Mouse (Mus musculus) E14TG2a.4 (cell line): ENCODE data around the gene Ccdc149.

Source experiments
- H3K27me3 ChIP-seq: 2 replicates; pipeline ENCODE4 v1.6.1; 2014; ENCODE audit warnings: low read length, control low read depth; ENCODE audit not compliant: insufficient read depth
- H3K36me3 ChIP-seq: 2 replicates; pipeline ENCODE4 v1.6.1; 2014; ENCODE audit warnings: low read length, control low read depth; ENCODE audit not compliant: insufficient read depth
- H3K4me1 ChIP-seq: replicated peaks from 2 replicates; pipeline ENCODE4 v1.6.1; 2014; ENCODE audit warnings: low read depth, low read length, control low read depth
- H3K4me3 ChIP-seq: replicated peaks from 2 replicates; pipeline ENCODE4 v1.5.1; 2014; ENCODE audit warnings: mild to moderate bottlenecking, low read length
- H3K9me3 ChIP-seq: 2 replicates; pipeline ENCODE4 v1.6.1; 2014; ENCODE audit warnings: low read length, control low read depth
- CTCF ChIP-seq: conservative IDR thresholded peaks from 2 replicates; pipeline ENCODE4 v1.5.1; 2014; ENCODE audit warnings: low read length
- NANOG ChIP-seq: IDR thresholded peaks from 2 replicates; pipeline ENCODE4 v1.6.1; 2014; ENCODE audit warnings: borderline replicate concordance, low read length, mixed read lengths
- POU5F1 ChIP-seq: IDR thresholded peaks from 2 replicates; pipeline ENCODE4 v1.6.1; 2014; ENCODE audit warnings: low read length, borderline replicate concordance

Gene Ccdc149

GRCm38 (mm10) chr5:52495671-52496070 is 24.4 kb upstream of the Ccdc149 start:
- no peaks in the 10 kb centered on the region for H3K36me3 ChIP-seq
- H3K9me3 ChIP-seq, result no peaks in the 10 kb centered on the region
- peaks cover 4% of the 10 kb centered on the region; the same call in 1 of the 2 replicates for H3K27me3 ChIP-seq
- H3K4me3 ChIP-seq, result no peak overlapping the region
- no peaks in the 10 kb centered on the region for H3K4me1 ChIP-seq
- no peak for TF ChIP-seq NANOG
- TF ChIP-seq POU5F1, result no peak

GRCm38 (mm10) chr5:52491496-52491895 is 20.2 kb upstream of the Ccdc149 start:
- no peaks in the 10 kb centered on the region for H3K4me1 ChIP-seq
- H3K27me3 ChIP-seq, result peaks cover 8% of the 10 kb centered on the region; the same call in 1 of the 2 replicates
- H3K9me3 ChIP-seq, result no peaks in the 10 kb centered on the region
- H3K36me3 ChIP-seq, result no peaks in the 10 kb centered on the region
- TF ChIP-seq NANOG (no peak), POU5F1 (no peak), CTCF (no peak)
- H3K4me3 ChIP-seq, result no peak overlapping the region

GRCm38 (mm10) chr5:52487559-52488430 is 16.5 kb upstream of the Ccdc149 start:
- no peaks in the 10 kb centered on the region for H3K4me1 ChIP-seq

GRCm38 (mm10) chr5:52476826-52477225 is 5.5 kb upstream of the Ccdc149 start:
- TF ChIP-seq CTCF, result no peak
- no peak for TF ChIP-seq NANOG
- no peak for TF ChIP-seq POU5F1

More at GRCm38 (mm10) chr5:52487559-52488430, 16.5 kb upstream of the Ccdc149 start:
- H3K4me3 ChIP-seq, result no peak overlapping the region
- TF ChIP-seq POU5F1, result no peak
- TF ChIP-seq NANOG, result no peak
- no peak for TF ChIP-seq CTCF
- peaks cover 11% of the 10 kb centered on the region; the same call in 1 of the 2 replicates for H3K27me3 ChIP-seq
- H3K9me3 ChIP-seq, result no peaks in the 10 kb centered on the region
- H3K36me3 ChIP-seq, result no peaks in the 10 kb centered on the region

GRCm38 (mm10) chr5:52476292-52476701 is 5.0 kb upstream of the Ccdc149 start:
- TF ChIP-seq CTCF (no peak), POU5F1 (no peak), NANOG (no peak)
- peaks cover 13% of the 10 kb centered on the region for H3K9me3 ChIP-seq
- H3K4me3 ChIP-seq, result peak overlapping the region; percentile 75
- H3K36me3 ChIP-seq, result no peaks in the 10 kb centered on the region
- peaks cover 61% of the 10 kb centered on the region for H3K27me3 ChIP-seq
- H3K4me1 ChIP-seq, result peaks cover 23% of the 10 kb centered on the region

More at GRCm38 (mm10) chr5:52476826-52477225, 5.5 kb upstream of the Ccdc149 start:
- peaks cover 57% of the 10 kb centered on the region for H3K27me3 ChIP-seq
- H3K36me3 ChIP-seq, result no peaks in the 10 kb centered on the region
- peaks cover 20% of the 10 kb centered on the region for H3K4me1 ChIP-seq
- H3K4me3 ChIP-seq, result peak overlapping the region; percentile 75
- H3K9me3 ChIP-seq, result peaks cover 18% of the 10 kb centered on the region

GRCm38 (mm10) chr5:52473988-52474387 is 2.7 kb upstream of the Ccdc149 start:
- Histone ChIP-seq H3K4me1 (peaks cover 29% of the 10 kb centered on the region), H3K9me3 (peaks cover 11% of the 10 kb centered on the region), H3K4me3 (no peak overlapping the region), H3K27me3 (peaks cover 64% of the 10 kb centered on the region), H3K36me3 (no peaks in the 10 kb centered on the region)
- no peak for TF ChIP-seq CTCF
- TF ChIP-seq POU5F1, result no peak
- TF ChIP-seq NANOG, result no peak

- Histone ChIP-seq H3K4me1 (peaks cover 14% of the 10 kb centered on the region), H3K27me3 (peaks cover 50% of the 10 kb centered on the region), H3K9me3 (no peaks in the 10 kb centered on the region), H3K36me3 (no peaks in the 10 kb centered on the region), H3K4me3 (peak overlapping the region; percentile 86)
- TF ChIP-seq NANOG (no peak), CTCF (no peak), POU5F1 (no peak)
These were observed 770 bp downstream of the Ccdc149 start for GRCm38 (mm10) chr5:52470551-52470950.

GRCm38 (mm10) chr5:52467841-52468240 is 3.5 kb downstream of the Ccdc149 start:
- Histone ChIP-seq H3K36me3 (no peaks in the 10 kb centered on the region), H3K4me3 (no peak overlapping the region), H3K4me1 (peaks cover 9% of the 10 kb centered on the region), H3K27me3 (peaks cover 31% of the 10 kb centered on the region), H3K9me3 (peaks cover 5% of the 10 kb centered on the region; the same call in 1 of the 2 replicates)
- TF ChIP-seq CTCF (no peak), POU5F1 (no peak), NANOG (no peak)

GRCm38 (mm10) chr5:52462447-52462846 is 8.9 kb downstream of the Ccdc149 start:
- Histone ChIP-seq H3K9me3 (peaks cover 5% of the 10 kb centered on the region; the same call in 1 of the 2 replicates), H3K36me3 (no peaks in the 10 kb centered on the region), H3K4me3 (no peak overlapping the region), H3K4me1 (no peaks in the 10 kb centered on the region), H3K27me3 (no peaks in the 10 kb centered on the region)
- no peak for TF ChIP-seq POU5F1
- TF ChIP-seq NANOG, result no peak
- no peak for TF ChIP-seq CTCF
